Mouse (Mus musculus): Measurements from ENCODE around the gene Irak4.
A peak's percentile ranks its signal among the peaks of the same experiment; 100 is the strongest.

The Irak4 gene

GRCm38 (mm10) chr15:94564909-94565308 is 21.5 kb downstream of the Irak4 start:
- DNase-seq (ENCODE audit: low read depth): no peak

GRCm38 (mm10) chr15:94565854-94566253 is 22.4 kb downstream of the Irak4 start:
- DNase-seq (ENCODE audit: low read depth): no peak

GRCm38 (mm10) chr15:94568496-94569182 is 25.2 kb downstream of the Irak4 start:
- DNase-seq (ENCODE audit: low read depth): no peak

GRCm38 (mm10) chr15:94571501-94571900 is 28.1 kb downstream of the Irak4 start:
- DNase-seq (ENCODE audit: low read depth): peak; percentile 36

GRCm38 (mm10) chr15:94572746-94573145 is 29.3 kb downstream of the Irak4 start:
- DNase-seq (ENCODE audit: low read depth): no peak

GRCm38 (mm10) chr15:94574566-94575268 is 31.3 kb downstream of the Irak4 start:
- peak; percentile 39 for DNase-seq (ENCODE audit: low read depth)

- no peak for DNase-seq (ENCODE audit: low read depth)
These were observed 38.7 kb downstream of the Irak4 start for GRCm38 (mm10) chr15:94582000-94582593.

GRCm38 (mm10) chr15:94583153-94583552 is 39.7 kb downstream of the Irak4 start:
- DNase-seq (ENCODE audit: low read depth): no peak

GRCm38 (mm10) chr15:94584738-94585137 is 41.3 kb downstream of the Irak4 start:
- DNase-seq (ENCODE audit: low read depth): peak; percentile 45

GRCm38 (mm10) chr15:94587826-94588715 is 44.6 kb downstream of the Irak4 start:
- no peak for DNase-seq (ENCODE audit: low read depth)

GRCm38 (mm10) chr15:94589219-94590075 is 46.0 kb downstream of the Irak4 start, which contains the start of gene Twf1:
Gene Twf1 (minus strand): TSS chr15:94589889.
- DNase-seq (ENCODE audit: low read depth): peak; percentile 99

- no peak for DNase-seq (ENCODE audit: low read depth)
These were observed 46.6 kb downstream of the Irak4 start for GRCm38 (mm10) chr15:94590083-94590482.

GRCm38 (mm10) chr15:94591356-94591755 is 47.9 kb downstream of the Irak4 start:
- DNase-seq (ENCODE audit: low read depth): no peak

- no peak for DNase-seq (ENCODE audit: low read depth)
These were observed 50.1 kb downstream of the Irak4 start for GRCm38 (mm10) chr15:94593586-94593985.

- no peak for DNase-seq (ENCODE audit: low read depth)
These were observed 56.8 kb downstream of the Irak4 start for GRCm38 (mm10) chr15:94600145-94600707.

GRCm38 (mm10) chr15:94601339-94601738 is 57.9 kb downstream of the Irak4 start:
- DNase-seq (ENCODE audit: low read depth): peak; percentile 82

GRCm38 (mm10) chr15:94602441-94602840 is 59.0 kb downstream of the Irak4 start:
- DNase-seq (ENCODE audit: low read depth): no peak

- DNase-seq (ENCODE audit: low read depth): peak; percentile 41
These were observed 64.3 kb downstream of the Irak4 start for GRCm38 (mm10) chr15:94607768-94608167.

- peak; percentile 62 for DNase-seq (ENCODE audit: low read depth)
These were observed 72.6 kb downstream of the Irak4 start for GRCm38 (mm10) chr15:94616036-94616435.

GRCm38 (mm10) chr15:94620909-94621308 is 77.5 kb downstream of the Irak4 start:
- no peak for DNase-seq (ENCODE audit: low read depth)

- no peak for DNase-seq (ENCODE audit: low read depth)
These were observed 85.0 kb downstream of the Irak4 start for GRCm38 (mm10) chr15:94628463-94628829.

Measured in NIH3T3 (cell line).